Mouse (Mus musculus): Measurements from ENCODE around the gene Usp28. TPM values are rescaled to one million over a fixed set of nuclear protein-coding genes. Genes with fewer than 3 reads are reported as not detected.
A peak's percentile ranks its signal among the peaks of the same experiment; 100 is the strongest.

The Usp28 gene
- total and polyA plus RNA-seq, 3 experiments: 5.8 to 9.3 (median 7.0) TPM

DNA sequence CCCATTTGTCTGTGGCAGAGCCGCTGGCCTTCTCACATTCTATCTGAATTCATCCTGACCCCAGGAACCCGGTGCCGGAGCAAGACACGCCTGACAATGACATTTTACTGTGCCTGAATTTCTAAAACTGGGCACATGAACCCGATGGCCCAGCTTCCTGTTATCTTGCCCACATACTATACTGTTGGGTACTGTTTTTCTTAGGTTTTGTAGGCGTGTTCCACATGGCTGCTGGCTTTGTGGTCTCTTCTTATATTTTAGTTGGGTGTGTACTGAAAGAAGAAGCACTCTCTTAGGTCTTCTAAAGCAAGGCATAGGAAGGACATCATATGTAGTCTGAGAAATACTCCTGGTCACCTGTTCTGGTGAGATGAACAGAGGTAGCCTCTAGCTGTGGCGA lies 9.6 kb downstream of the Usp28 start:
- Histone ChIP-seq H3K79me2 (replicated peaks; ENCODE audit: control insufficient read depth, extremely low read depth, insufficient read depth, poor library complexity, severe bottlenecking) (no peaks in the 10 kb centered on the region), H3K4me1 (ENCODE audit: control insufficient read depth in 1 of 2, insufficient read depth in 2 of 2) (peaks cover 0 to 20% of the 10 kb centered on the region in 2 experiments; a peak in 2 of 4 replicates), H3K9ac (ENCODE audit: insufficient read depth, low read depth) (no peak overlapping the region), H3K27ac (ENCODE audit: insufficient read depth, low read depth) (no peak overlapping the region), H3K36me3 (replicated peaks in 1 of 2; ENCODE audit: control insufficient read depth in 1 of 2, insufficient read depth in 1 of 2, low read length in 1 of 2) (peaks cover 0 to 44% of the 10 kb centered on the region in 2 experiments), H3K4me2 (ENCODE audit: insufficient read depth, low read depth, poor library complexity, severe bottlenecking) (no peak overlapping the region), H3K4me3 (replicated peaks in 1 of 3; ENCODE audit: low read depth in 2 of 3, low read length in 2 of 3, poor library complexity in 1 of 3) (no peak overlapping the region), H3K9me3 (replicated peaks; ENCODE audit: low read length) (no peaks in the 10 kb centered on the region), H3K27me3 (replicated peaks) (no peaks in the 10 kb centered on the region)
- TF ChIP-seq PAX5 (IDR thresholded peaks at IDR 0.05; ENCODE audit: low read length) (no peak), UBTF (IDR thresholded peaks at IDR 0.05; ENCODE audit: low read depth, low read length) (no peak), JUND (conservative IDR thresholded peaks at IDR 0.05; ENCODE audit: low read depth, low read length) (no peak), MAX (IDR thresholded peaks at IDR 0.05; ENCODE audit: low read length) (no peak), NELFE (IDR thresholded peaks at IDR 0.05; ENCODE audit: low read depth, low read length) (no peak), CHD1 (IDR thresholded peaks at IDR 0.05; ENCODE audit: low read depth, low read length) (no peak), EP300 (IDR thresholded peaks at IDR 0.05; ENCODE audit: low read length) (no peak), HCFC1 (IDR thresholded peaks at IDR 0.05; ENCODE audit: low read depth, low read length) (no peak), POLR2AphosphoS2 (IDR thresholded peaks at IDR 0.05; ENCODE audit: low read depth, low read length) (no peak), JUN (IDR thresholded peaks at IDR 0.05; ENCODE audit: insufficient read depth, low read depth, low read length) (no peak), NRF1 (IDR thresholded peaks at IDR 0.05; ENCODE audit: low read depth, low read length) (no peak), KAT2A (IDR thresholded peaks at IDR 0.05; ENCODE audit: insufficient replicate concordance, low read length) (no peak), RCOR1 (conservative IDR thresholded peaks at IDR 0.05; ENCODE audit: low read depth, low read length) (no peak), ZMIZ1 (IDR thresholded peaks at IDR 0.05; ENCODE audit: low read depth, low read length) (no peak), SIN3A (IDR thresholded peaks at IDR 0.05; ENCODE audit: low read length) (no peak), ZC3H11A (IDR thresholded peaks at IDR 0.05; ENCODE audit: low read depth, low read length) (no peak), ZNF384 (IDR thresholded peaks at IDR 0.05; ENCODE audit: low read depth, low read length) (no peak), MEF2A (IDR thresholded peaks at IDR 0.05; ENCODE audit: borderline replicate concordance, low read depth, low read length) (no peak), CHD2 (IDR thresholded peaks at IDR 0.05; ENCODE audit: low read length) (no peak), ETS1 (conservative IDR thresholded peaks at IDR 0.05; ENCODE audit: low read depth, low read length) (no peak)
- in situ Hi-C loops (cut with MboI; ENCODE audit: low pct_ligation_motif_present, low pct_unique_long_range_greater_than_20kb, low sequenced_read_pairs): no loop called here
- dilution Hi-C loops (cut with MboI; ENCODE audit: extremely low pct_ligation_motif_present, extremely low pct_unique_long_range_greater_than_20kb, low sequenced_read_pairs): no loop called here
- no peak for DNase-seq (ENCODE audit: extremely low read depth)

DNA sequence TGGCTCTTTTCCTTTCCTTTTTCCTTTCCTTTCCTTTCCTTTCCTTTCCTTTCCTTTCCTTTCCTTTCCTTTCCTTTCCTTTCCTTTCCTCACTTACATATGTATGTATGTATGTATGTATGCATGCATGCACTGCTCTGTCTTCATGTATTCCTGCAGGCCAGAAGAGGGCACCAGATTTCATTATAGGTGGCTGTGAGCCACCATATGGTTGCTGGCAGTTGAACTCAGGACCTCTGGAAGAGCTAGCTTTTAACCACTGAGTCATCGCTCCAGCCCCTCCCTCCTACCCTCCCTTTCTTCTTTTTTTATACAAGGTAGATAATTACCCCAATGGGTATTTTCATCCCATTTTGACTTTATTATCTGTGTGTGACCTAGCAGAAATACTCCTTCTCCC lies 10.6 kb downstream of the Usp28 start:
- Histone ChIP-seq H3K9ac (ENCODE audit: insufficient read depth, low read depth) (no peak overlapping the region), H3K4me3 (replicated peaks in 1 of 3; ENCODE audit: low read depth in 2 of 3, low read length in 2 of 3, poor library complexity in 1 of 3) (no peak overlapping the region), H3K27ac (ENCODE audit: insufficient read depth, low read depth) (no peak overlapping the region), H3K79me2 (replicated peaks; ENCODE audit: control insufficient read depth, extremely low read depth, insufficient read depth, poor library complexity, severe bottlenecking) (no peaks in the 10 kb centered on the region), H3K4me2 (ENCODE audit: insufficient read depth, low read depth, poor library complexity, severe bottlenecking) (no peak overlapping the region), H3K4me1 (ENCODE audit: control insufficient read depth in 1 of 2, insufficient read depth in 2 of 2) (peaks cover 0 to 20% of the 10 kb centered on the region in 2 experiments; a peak in 2 of 4 replicates), H3K9me3 (replicated peaks; ENCODE audit: low read length) (no peaks in the 10 kb centered on the region), H3K27me3 (replicated peaks) (no peaks in the 10 kb centered on the region), H3K36me3 (replicated peaks in 1 of 2; ENCODE audit: control insufficient read depth in 1 of 2, insufficient read depth in 1 of 2, low read length in 1 of 2) (peaks cover 0 to 47% of the 10 kb centered on the region in 2 experiments)
- TF ChIP-seq CTCF (conservative IDR thresholded peaks at IDR 0.05 in 1 of 2, IDR thresholded peaks at IDR 0.05 in 1 of 2; ENCODE audit: low read depth in 2 of 2, low read length in 2 of 2): peak in 1 of 2 experiments; percentile 52; a peak in 2 of 4 replicates
- no peak for TF ChIP-seq RCOR1 (conservative IDR thresholded peaks at IDR 0.05; ENCODE audit: low read depth, low read length)
- TF ChIP-seq RAD21 (IDR thresholded peaks at IDR 0.05; ENCODE audit: low read depth, low read length): peak; percentile 18
- DNase-seq (ENCODE audit: extremely low read depth): no peak
- dilution Hi-C loops (cut with MboI; ENCODE audit: extremely low pct_ligation_motif_present, extremely low pct_unique_long_range_greater_than_20kb, low sequenced_read_pairs): no loop called here
- in situ Hi-C loops (cut with MboI; ENCODE audit: low pct_ligation_motif_present, low pct_unique_long_range_greater_than_20kb, low sequenced_read_pairs): no loop called here

All from CH12.LX (cell line).